ENCODE assay signal across 10 mouse cellular contexts in the genomic region with DNA sequence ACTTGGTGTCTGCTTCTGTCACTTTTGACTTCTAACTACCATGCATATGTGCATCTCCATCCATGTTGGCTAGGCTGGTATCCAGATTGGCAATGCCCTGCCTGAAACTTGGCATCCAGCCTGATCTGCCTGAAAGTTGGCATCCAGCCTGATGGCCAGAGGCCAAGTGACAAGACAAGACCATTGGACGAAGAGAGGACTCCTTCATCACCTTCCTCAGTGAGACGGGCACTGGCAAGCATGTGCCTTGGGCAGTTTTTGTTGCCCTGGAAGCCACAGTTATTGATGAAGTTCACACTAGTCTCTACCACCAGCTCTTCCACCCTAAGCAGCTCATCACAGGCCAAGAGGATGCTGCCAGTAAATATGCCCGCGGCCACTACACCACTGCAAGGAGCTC.
A peak's percentile ranks its signal among the peaks of the same experiment; 100 is the strongest.
DNase-seq lines count a peak whose midpoint lies in the region; TF ChIP-seq lines count a peak whose summit lies in the region.
"Had no signal": no experiment of that assay in that cellular context is flagged by ENCODE, and none has a peak within 500 bp of the region (broad histone marks: within the 10 kb centered on the region; RNA-seq: fewer than 3 reads in every experiment).

No protein-coding gene starts in this region.

- TF ChIP-seq CTCF in layer of hippocampus, adult 2 months (conservative IDR thresholded peaks at IDR 0.05): no peak

- H3K4me3 ChIP-seq in layer of hippocampus, adult 2 months: no peak overlapping the region
- H3K4me3 ChIP-seq: forebrain, embryonic 12.5 days; limb, embryonic 15.5 days had no signal

- DNase-seq in layer of hippocampus, adult 2 months (ENCODE audit: low spot score in 2 of 2): peak in 1 of 2 experiments; percentile 23
- no peak for DNase-seq in layer of hippocampus, adult 18-20 months (ENCODE audit: low spot score in 2 of 2)
- DNase-seq in adrenal gland, adult 2 months: peak; percentile 80
- peak; percentile 84 for DNase-seq in brain, adult 2 months (ENCODE audit: low read depth, low spot score)
- DNase-seq in cerebellum, postnatal 4 days (ENCODE audit: low spot score in 2 of 2): peak; percentile 72 to 96
- DNase-seq in spleen, adult 18-20 months: no peak
- DNase-seq in embryo, embryonic 11 days: no peak

- peak overlapping the region; percentile 32; the same call in 1 of the 2 replicates for H3K27ac ChIP-seq in layer of hippocampus, adult 2 months
- H3K27ac ChIP-seq: forebrain, embryonic 12.5 days; limb, embryonic 15.5 days; macrophage had no signal

Comparison
In these comparisons a context has a peak if more than half of its experiments do, and no peak if none do; other contexts are left out.
1. DNase-seq: peak in adrenal gland, adult 2 months (single experiment), brain, adult 2 months (single experiment) and cerebellum, postnatal 4 days (2 of 2); none in layer of hippocampus, adult 18-20 months (0 of 2), spleen, adult 18-20 months (0 of 2) and embryo, embryonic 11 days (single experiment).